Mouse (Mus musculus) spleen, adult 2 months (tissue): ENCODE results near the gene Akp3.

ENCODE experiments used
- CTCF ChIP-seq: fragments of 200-500 bp; IDR thresholded peaks from 2 replicates; pipeline ENCODE4 v1.5.1; 2011; ENCODE audit warnings: mild to moderate bottlenecking, inconsistent platforms; ENCODE audit not compliant: insufficient read depth, insufficient read length, insufficient replicate concordance; ENCODE audit errors: extremely low read depth
- POLR2A ChIP-seq: fragments of 200-500 bp; IDR thresholded peaks from 2 replicates; pipeline ENCODE4 v1.6.1; 2011; ENCODE audit warnings: low read depth, low read length, inconsistent platforms

DNA sequence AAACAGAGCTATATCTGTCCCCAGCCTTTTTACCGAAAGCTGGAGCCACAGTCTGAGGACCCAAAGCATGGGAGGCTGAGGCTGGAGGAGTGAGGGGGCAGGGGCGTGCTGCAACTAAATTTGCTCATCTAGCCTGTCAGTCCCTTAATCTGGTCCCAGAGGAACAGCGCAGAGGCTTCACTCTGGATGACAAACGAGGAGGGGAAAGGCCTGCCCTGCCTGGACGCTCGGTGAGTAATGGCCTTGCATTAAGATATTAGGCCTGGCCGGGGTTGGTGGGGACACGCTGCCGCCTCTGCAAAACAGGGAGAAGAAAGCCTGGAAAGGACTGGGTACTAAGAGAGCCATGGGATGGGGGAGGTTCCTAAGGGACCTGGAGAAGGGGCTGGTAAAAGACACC, 47.5 kb downstream of the Akp3 start:
- no peak for TF ChIP-seq CTCF
- TF ChIP-seq POLR2A: no peak
